1 mouse cellular context compared by ENCODE assay signal in the genomic region with DNA sequence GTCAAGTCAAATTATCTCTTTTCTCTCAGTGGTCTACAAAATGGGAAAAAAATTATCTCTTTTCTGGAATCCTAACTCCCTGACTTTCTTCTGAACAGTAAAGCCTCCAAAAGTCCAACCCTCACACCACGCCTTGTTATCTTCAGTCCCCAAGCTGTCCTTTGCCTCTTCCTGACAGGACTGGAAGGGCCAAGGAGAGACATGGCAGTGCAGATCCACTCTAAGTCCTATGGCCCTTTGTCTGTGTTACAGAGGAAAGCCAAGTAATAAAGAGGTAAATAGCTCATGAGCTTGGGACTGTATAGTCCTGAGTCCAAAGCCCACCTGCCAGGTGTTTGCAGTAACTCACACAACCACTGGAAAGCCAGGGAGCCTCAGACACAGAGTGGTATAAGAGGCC.
TF ChIP-seq lines count a peak whose summit lies in the region.

No protein-coding gene starts in this region.

TF ChIP-seq in MEL, 35 proteins besides CTCF, POLR2A, EP300 and RAD21 (continued from another document):
- TF ChIP-seq CHD1 (IDR thresholded peaks at IDR 0.05; ENCODE audit: low read depth, low read length) (no peak), MAX (IDR thresholded peaks at IDR 0.05; ENCODE audit: low read length) (no peak), KAT2A (conservative IDR thresholded peaks at IDR 0.05; ENCODE audit: low read depth, low read length) (no peak), MYC (IDR thresholded peaks at IDR 0.05; ENCODE audit: low read depth, low read length) (no peak)
